Mouse (Mus musculus) cortical plate, adult 2 months (tissue): Measurements from ENCODE around the gene Rbm47.

ENCODE experiments used
- CTCF ChIP-seq: fragments of 200-500 bp; IDR thresholded peaks from 2 replicates; pipeline ENCODE4 v1.5.1; 2011; ENCODE audit warnings: mild to moderate bottlenecking, control low read depth, low read length; ENCODE audit not compliant: insufficient read depth; ENCODE audit errors: extremely low read depth
- POLR2A ChIP-seq: fragments of 200-500 bp; IDR thresholded peaks from 2 replicates; pipeline ENCODE4 v1.6.1; 2011; ENCODE audit warnings: mild to moderate bottlenecking, low read length, control low read depth; ENCODE audit not compliant: insufficient read depth; ENCODE audit errors: extremely low read depth

DNA sequence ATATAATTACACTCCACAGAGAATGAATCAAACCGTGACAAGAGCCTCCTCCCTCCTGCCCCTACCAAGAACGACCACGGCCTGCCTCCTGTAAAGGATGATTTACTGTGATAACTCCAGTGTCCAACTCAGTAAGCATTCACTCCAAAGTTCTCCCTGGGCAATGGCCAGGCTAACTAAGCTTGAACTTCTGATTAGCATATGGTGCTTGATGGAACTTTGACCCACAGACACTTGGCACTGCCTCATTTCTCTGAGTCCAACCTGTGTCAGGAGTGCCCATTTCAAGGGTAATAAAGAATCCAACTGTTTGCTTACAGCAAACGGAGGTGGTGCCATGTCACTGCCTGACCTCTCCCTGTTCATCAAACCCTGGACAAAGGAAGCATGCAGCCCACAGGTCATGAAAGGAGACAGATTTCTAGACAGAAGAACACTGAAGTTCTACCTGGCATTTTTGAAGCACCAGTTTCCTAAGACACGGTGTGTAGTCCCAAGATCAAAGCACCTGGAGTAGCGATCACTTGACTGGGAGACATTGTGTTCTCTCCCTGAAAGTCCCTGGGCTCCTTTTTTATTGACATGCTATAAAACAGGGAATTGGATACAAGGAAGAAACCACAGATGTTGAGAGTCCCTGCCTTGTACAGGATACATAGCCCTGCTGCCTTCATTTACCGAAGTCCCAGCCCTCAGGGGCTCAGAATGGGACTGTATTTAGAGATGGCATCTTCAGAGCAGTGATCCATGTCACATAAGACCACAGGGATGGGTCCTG is 74.6 kb downstream of the Rbm47 start:
- no peak for TF ChIP-seq POLR2A
- no peak for TF ChIP-seq CTCF
